Mouse (Mus musculus): ENCODE measurements around the gene Erbb2. TPM values are rescaled to one million over a fixed set of nuclear protein-coding genes. Genes with fewer than 3 reads are reported as not detected.

The Erbb2 gene
- polyA plus RNA-seq, 1 experiment from 2014 or later: 5.9 TPM

DNA sequence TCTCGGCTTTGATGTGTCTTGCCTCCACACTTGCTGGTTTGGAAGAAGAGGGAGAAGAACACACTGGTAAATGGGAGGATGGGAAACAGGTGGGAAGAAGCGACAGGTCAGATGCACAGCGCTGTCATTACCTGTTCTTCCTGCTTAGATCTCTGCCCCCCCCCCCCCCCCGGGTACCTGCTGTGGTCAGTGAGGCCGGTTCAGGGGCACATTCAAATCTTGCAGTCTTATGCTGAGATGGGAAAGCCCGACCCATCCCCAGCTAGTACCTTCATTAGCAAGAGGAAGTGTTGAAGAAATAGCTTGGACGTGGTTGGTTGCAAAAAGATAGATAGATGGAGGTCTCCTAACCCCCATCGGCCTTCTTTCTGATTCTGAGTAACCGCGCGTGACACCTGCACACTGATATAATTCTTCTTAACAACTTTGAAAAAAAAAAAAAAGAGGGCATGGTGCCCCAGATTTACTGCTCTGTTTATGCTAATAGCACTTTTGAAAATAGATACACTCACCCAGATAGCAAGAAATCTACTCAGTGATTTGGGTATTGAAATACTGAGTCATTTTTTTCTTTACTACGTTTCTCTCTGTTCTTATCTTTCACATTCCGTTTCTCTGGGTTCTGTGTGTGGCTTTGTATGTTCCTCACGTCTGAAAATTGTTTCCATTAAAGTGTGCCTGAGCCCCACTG lies 64.9 kb downstream of the Erbb2 start:
- Histone ChIP-seq H3K36me3 (ENCODE audit: control insufficient read depth, insufficient read depth, low read length) (no peaks in the 10 kb centered on the region), H3K4me3 (ENCODE audit: low read depth, low read length) (no peak overlapping the region), H3K9me3 (ENCODE audit: control insufficient read depth, low read length) (no peaks in the 10 kb centered on the region), H3K27ac (ENCODE audit: low read depth, low read length) (no peak overlapping the region), H3K9ac (replicated peaks; ENCODE audit: low read depth, low read length) (no peak overlapping the region), H3K4me1 (ENCODE audit: control insufficient read depth, insufficient read depth, low read length) (no peaks in the 10 kb centered on the region), H3K27me3 (ENCODE audit: control insufficient read depth, insufficient read depth, low read length) (no peaks in the 10 kb centered on the region), H3K4me2 (ENCODE audit: low read depth, low read length) (no peak overlapping the region)
- WGBS: 72% methylated on average over 13 of the region's 14 CpGs
- ATAC-seq (ENCODE audit: low read depth): no peak

DNA sequence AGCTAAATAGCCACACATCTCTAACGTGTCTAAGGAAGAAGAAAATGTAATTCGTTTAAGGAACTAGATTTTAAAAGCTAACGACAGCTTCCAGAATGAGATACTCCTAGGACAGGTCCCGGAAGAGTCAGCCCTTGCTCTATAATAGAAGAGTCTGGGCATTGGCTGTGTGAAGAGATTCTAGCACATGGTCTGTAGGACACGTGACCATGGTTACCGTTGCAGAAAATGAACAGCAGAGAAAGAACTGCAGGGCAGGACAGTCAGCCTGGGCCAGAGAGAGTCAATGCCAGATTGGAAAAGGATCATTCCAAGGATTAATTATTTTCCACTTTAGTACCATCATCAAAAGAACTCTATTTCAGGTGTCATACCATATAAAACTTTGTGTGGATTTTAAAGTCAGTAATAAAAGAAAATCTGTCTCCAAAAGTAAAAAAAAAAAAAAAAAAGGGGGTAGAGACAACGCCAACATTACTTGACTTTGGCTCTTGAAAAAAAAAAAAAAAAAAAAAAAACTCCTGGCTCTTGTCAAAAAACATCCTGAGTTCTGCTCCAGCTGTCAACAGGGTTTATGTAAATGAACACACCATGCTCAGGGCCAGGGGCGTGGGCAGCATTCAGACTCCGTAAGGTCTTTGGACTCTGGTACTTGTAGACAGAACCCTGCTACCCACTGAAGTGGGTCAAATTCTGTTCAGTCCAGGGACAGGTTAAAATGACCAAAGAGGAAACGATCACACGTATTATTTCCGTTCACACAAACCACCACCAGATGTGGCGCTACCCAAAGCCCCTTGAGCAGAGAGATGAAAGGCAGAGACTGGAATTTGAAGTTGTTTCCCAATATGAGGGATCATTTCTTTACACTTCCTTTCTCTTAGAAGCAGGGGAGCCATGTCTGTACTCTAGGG lies 67.0 kb downstream of the Erbb2 start:
- Histone ChIP-seq H3K9ac (replicated peaks; ENCODE audit: low read depth, low read length) (no peak overlapping the region), H3K4me2 (ENCODE audit: low read depth, low read length) (no peak overlapping the region), H3K27ac (ENCODE audit: low read depth, low read length) (no peak overlapping the region), H3K4me1 (ENCODE audit: control insufficient read depth, insufficient read depth, low read length) (no peaks in the 10 kb centered on the region), H3K36me3 (ENCODE audit: control insufficient read depth, insufficient read depth, low read length) (no peaks in the 10 kb centered on the region), H3K4me3 (ENCODE audit: low read depth, low read length) (no peak overlapping the region), H3K9me3 (ENCODE audit: control insufficient read depth, low read length) (no peaks in the 10 kb centered on the region), H3K27me3 (ENCODE audit: control insufficient read depth, insufficient read depth, low read length) (no peaks in the 10 kb centered on the region)
- WGBS: 89% methylated on average over 13 of the region's 13 CpGs
- no peak for ATAC-seq (ENCODE audit: low read depth)

GRCm38 (mm10) chr11:98479940-98480497 lies 67.7 kb downstream of the Erbb2 start:
- no peak overlapping the region for H3K4me2 ChIP-seq (ENCODE audit: low read depth, low read length)
- H3K27ac ChIP-seq (ENCODE audit: low read depth, low read length): no peak overlapping the region
- no peak overlapping the region for H3K9ac ChIP-seq (replicated peaks; ENCODE audit: low read depth, low read length)
- H3K9me3 ChIP-seq (ENCODE audit: control insufficient read depth, low read length): no peaks in the 10 kb centered on the region
- WGBS: 86% methylated on average over 12 of the region's 12 CpGs
- H3K36me3 ChIP-seq (ENCODE audit: control insufficient read depth, insufficient read depth, low read length): no peaks in the 10 kb centered on the region
- H3K4me3 ChIP-seq (ENCODE audit: low read depth, low read length): no peak overlapping the region
- no peak for ATAC-seq (ENCODE audit: low read depth)
- H3K4me1 ChIP-seq (ENCODE audit: control insufficient read depth, insufficient read depth, low read length): no peaks in the 10 kb centered on the region
- H3K27me3 ChIP-seq (ENCODE audit: control insufficient read depth, insufficient read depth, low read length): no peaks in the 10 kb centered on the region

GRCm38 (mm10) chr11:98481231-98481630 lies 69.0 kb downstream of the Erbb2 start:
- 66% methylated on average over 6 of the region's 6 CpGs for WGBS
- ATAC-seq (ENCODE audit: low read depth): no peak
- H3K4me2 ChIP-seq (ENCODE audit: low read depth, low read length): no peak overlapping the region
- H3K27ac ChIP-seq (ENCODE audit: low read depth, low read length): no peak overlapping the region
- no peaks in the 10 kb centered on the region for H3K36me3 ChIP-seq (ENCODE audit: control insufficient read depth, insufficient read depth, low read length)
- no peak overlapping the region for H3K9ac ChIP-seq (replicated peaks; ENCODE audit: low read depth, low read length)
- H3K4me3 ChIP-seq (ENCODE audit: low read depth, low read length): no peak overlapping the region
- H3K4me1 ChIP-seq (ENCODE audit: control insufficient read depth, insufficient read depth, low read length): no peaks in the 10 kb centered on the region
- no peaks in the 10 kb centered on the region for H3K9me3 ChIP-seq (ENCODE audit: control insufficient read depth, low read length)
- no peaks in the 10 kb centered on the region for H3K27me3 ChIP-seq (ENCODE audit: control insufficient read depth, insufficient read depth, low read length)

DNA sequence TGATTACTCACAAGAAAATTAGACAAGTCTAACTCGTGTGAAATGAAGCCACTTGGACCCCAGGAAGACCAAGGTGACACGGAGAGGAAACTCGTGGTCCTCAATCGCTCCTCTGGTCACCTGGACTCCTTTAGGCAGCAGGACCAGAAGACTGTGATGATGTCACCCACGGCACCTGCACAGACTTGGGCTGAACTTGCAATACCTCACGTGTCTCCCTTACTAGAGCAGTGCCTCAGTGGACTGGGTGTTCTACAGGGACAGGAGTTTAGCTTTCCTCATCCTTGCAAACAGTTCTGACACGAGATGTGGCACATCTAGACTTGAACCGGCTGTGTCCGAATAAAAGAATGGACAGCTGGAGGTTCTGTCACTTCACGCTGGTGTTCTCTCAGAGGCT lies 69.8 kb downstream of the Erbb2 start:
- H3K36me3 ChIP-seq (ENCODE audit: control insufficient read depth, insufficient read depth, low read length): no peaks in the 10 kb centered on the region
- H3K9ac ChIP-seq (replicated peaks; ENCODE audit: low read depth, low read length): no peak overlapping the region
- no peak overlapping the region for H3K4me3 ChIP-seq (ENCODE audit: low read depth, low read length)
- ATAC-seq (ENCODE audit: low read depth): no peak
- H3K27me3 ChIP-seq (ENCODE audit: control insufficient read depth, insufficient read depth, low read length): no peaks in the 10 kb centered on the region
- 83% methylated on average over 10 of the region's 10 CpGs for WGBS
- H3K4me1 ChIP-seq (ENCODE audit: control insufficient read depth, insufficient read depth, low read length): no peaks in the 10 kb centered on the region
- no peak overlapping the region for H3K27ac ChIP-seq (ENCODE audit: low read depth, low read length)
- no peaks in the 10 kb centered on the region for H3K9me3 ChIP-seq (ENCODE audit: control insufficient read depth, low read length)
- no peak overlapping the region for H3K4me2 ChIP-seq (ENCODE audit: low read depth, low read length)

- Histone ChIP-seq H3K4me1 (ENCODE audit: control insufficient read depth, insufficient read depth, low read length) (peaks cover 5% of the 10 kb centered on the region; the same call in 1 of the 2 replicates), H3K9me3 (ENCODE audit: control insufficient read depth, low read length) (no peaks in the 10 kb centered on the region), H3K4me2 (ENCODE audit: low read depth, low read length) (no peak overlapping the region), H3K27ac (ENCODE audit: low read depth, low read length) (no peak overlapping the region), H3K36me3 (ENCODE audit: control insufficient read depth, insufficient read depth, low read length) (no peaks in the 10 kb centered on the region), H3K27me3 (ENCODE audit: control insufficient read depth, insufficient read depth, low read length) (no peaks in the 10 kb centered on the region), H3K9ac (replicated peaks; ENCODE audit: low read depth, low read length) (no peak overlapping the region), H3K4me3 (ENCODE audit: low read depth, low read length) (no peak overlapping the region)
- WGBS: 87% methylated on average over 2 of the region's 2 CpGs
- ATAC-seq (ENCODE audit: low read depth): no peak
These were observed 73.5 kb downstream of the Erbb2 start for GRCm38 (mm10) chr11:98485749-98486148.

Other genes starting within 250 kb of the Erbb2 start
- gene Med1, start 219.2 kb upstream of the Erbb2 start, polyA plus RNA-seq (2014; fragmentation: Nextera tagmentation; extraction: Ambion mirVana): 56.7 and 61.1 TPM in 2 replicates
- gene Cdk12, start 209.4 kb upstream of the Erbb2 start, polyA plus RNA-seq (2014; fragmentation: Nextera tagmentation; extraction: Ambion mirVana): 11.3 TPM in 2 replicates
- 25.3 and 25.5 TPM in 2 replicates for gene Neurod2, start 82.8 kb upstream of the Erbb2 start, polyA plus RNA-seq (2014; fragmentation: Nextera tagmentation; extraction: Ambion mirVana)
- gene Ppp1r1b, start 64.1 kb upstream of the Erbb2 start, polyA plus RNA-seq (2014; fragmentation: Nextera tagmentation; extraction: Ambion mirVana): 1.3 and 2.4 TPM in 2 replicates
- 28.0 and 35.6 TPM in 2 replicates for gene Stard3, start 54.1 kb upstream of the Erbb2 start, polyA plus RNA-seq (2014; fragmentation: Nextera tagmentation; extraction: Ambion mirVana)
- 0.29 and 0.39 TPM in 2 replicates for gene Tcap, start 28.7 kb upstream of the Erbb2 start, polyA plus RNA-seq (2014; fragmentation: Nextera tagmentation; extraction: Ambion mirVana)
- 1.8 and 2.6 TPM in 2 replicates for gene Pnmt, start 26.0 kb upstream of the Erbb2 start, polyA plus RNA-seq (2014; fragmentation: Nextera tagmentation; extraction: Ambion mirVana)
- 5.8 and 6.2 TPM in 2 replicates for gene Pgap3, start 12.0 kb upstream of the Erbb2 start, polyA plus RNA-seq (2014; fragmentation: Nextera tagmentation; extraction: Ambion mirVana)
- gene Mien1, start 26.5 kb downstream of the Erbb2 start, polyA plus RNA-seq (2014; fragmentation: Nextera tagmentation; extraction: Ambion mirVana): 234 and 247 TPM in 2 replicates
- 0.86 and 0.97 TPM in 2 replicates for gene Grb7, start 33.9 kb downstream of the Erbb2 start, polyA plus RNA-seq (2014; fragmentation: Nextera tagmentation; extraction: Ambion mirVana)
- gene Ikzf3, start 133.6 kb downstream of the Erbb2 start, polyA plus RNA-seq (2014; fragmentation: Nextera tagmentation; extraction: Ambion mirVana): 0.20 and 0.22 TPM in 2 replicates
- gene Zpbp2, start 138.6 kb downstream of the Erbb2 start, polyA plus RNA-seq (2014; fragmentation: Nextera tagmentation; extraction: Ambion mirVana): not detected in 2 replicates
- 14.5 and 16.2 TPM in 2 replicates for gene Ormdl3, start 174.9 kb downstream of the Erbb2 start, polyA plus RNA-seq (2014; fragmentation: Nextera tagmentation; extraction: Ambion mirVana)
- not detected in 2 replicates for gene Lrrc3c, start 185.8 kb downstream of the Erbb2 start, polyA plus RNA-seq (2014; fragmentation: Nextera tagmentation; extraction: Ambion mirVana)
- gene Gm12355, start 213.2 kb downstream of the Erbb2 start, polyA plus RNA-seq (2014; fragmentation: Nextera tagmentation; extraction: Ambion mirVana): 0.37 and 0.76 TPM in 2 replicates
- not detected in 2 replicates for gene Gsdma3, start 213.9 kb downstream of the Erbb2 start, polyA plus RNA-seq (2014; fragmentation: Nextera tagmentation; extraction: Ambion mirVana)
- not detected in 2 replicates for gene Gsdma2, start 234.3 kb downstream of the Erbb2 start, polyA plus RNA-seq (2014; fragmentation: Nextera tagmentation; extraction: Ambion mirVana)

All from neural tube, embryonic 14.5 days (tissue).